Mouse (Mus musculus) heart, adult 2 months (tissue): ENCODE data around the gene Gapdhs.

Experiments
- CTCF ChIP-seq: fragments of 200-600 bp; IDR thresholded peaks from 2 replicates; pipeline ENCODE4 v1.8.1; 2022; ENCODE audit warnings: antibody characterized with exemption, mild to moderate bottlenecking, moderate library complexity
- EP300 ChIP-seq: fragments of 200-500 bp; IDR thresholded peaks from 2 replicates; pipeline ENCODE4 v1.6.1; 2011; ENCODE audit warnings: low read depth, low read length, control low read depth; ENCODE audit not compliant: insufficient read depth

- TF ChIP-seq CTCF (no peak), EP300 (no peak)
These were observed 21.7 kb upstream of the Gapdhs start for GRCm38 (mm10) chr7:30765173-30765572.
